Mouse (Mus musculus) bone marrow macrophage, adult 2 months (primary cell): Measurements from ENCODE around the gene Agk.

Experiments
- CTCF ChIP-seq: IDR thresholded peaks from 2 replicates; pipeline ENCODE4 v1.5.1; 2012; ENCODE audit warnings: low read depth, mild to moderate bottlenecking, low read length, moderate library complexity
- POLR2A ChIP-seq: IDR thresholded peaks from 2 replicates; pipeline ENCODE4 v1.6.1; 2012; ENCODE audit warnings: mild to moderate bottlenecking, low read depth, low read length, borderline replicate concordance

- no peak for TF ChIP-seq POLR2A
- TF ChIP-seq CTCF, result no peak
These were observed 22.8 kb downstream of the Agk start for GRCm38 (mm10) chr6:40347772-40348111.
